Mouse (Mus musculus) myocyte (in vitro differentiated cells): ENCODE results near the gene Bex6. TPM values are rescaled to one million over a fixed set of nuclear protein-coding genes. Genes with fewer than 3 reads are reported as not detected.

ENCODE experiments used
- H3K27me3 ChIP-seq: one replicate; pipeline ENCODE4 v1.6.1; 2011; ENCODE audit not compliant: control insufficient read depth, insufficient read depth, insufficient read length
- H3K36me3 ChIP-seq: one replicate; pipeline ENCODE4 v1.6.1; 2011; ENCODE audit not compliant: control insufficient read depth, insufficient read depth
- H3K4me2 ChIP-seq: one replicate; pipeline ENCODE4 v1.6.1; 2011; ENCODE audit warnings: low read depth, control low read depth
- H3K4me3 ChIP-seq: one replicate; pipeline ENCODE4 v1.5.1; 2011; ENCODE audit warnings: mild to moderate bottlenecking, control low read depth, moderate library complexity
- H3K79me2 ChIP-seq: one replicate; pipeline ENCODE4 v1.6.1; 2011; ENCODE audit not compliant: control insufficient read depth, insufficient read depth
- H3ac ChIP-seq: one replicate; pipeline ENCODE4 v1.6.1; 2011; ENCODE audit not compliant: control insufficient read depth, insufficient read length
- CEBPB ChIP-seq: IDR thresholded peaks from 2 replicates; pipeline ENCODE4 v1.6.1; 2011; ENCODE audit warnings: mild to moderate bottlenecking, moderate library complexity; ENCODE audit not compliant: poor library complexity, insufficient read depth, severe bottlenecking
- E2F4 ChIP-seq: IDR thresholded peaks from one replicate; pipeline ENCODE4 v1.6.1; 2011; ENCODE audit warnings: mild to moderate bottlenecking, control low read depth, moderate library complexity; ENCODE audit not compliant: insufficient read depth
- MAX ChIP-seq: IDR thresholded peaks from one replicate; pipeline ENCODE4 v1.6.1; 2011; ENCODE audit warnings: low read depth, mild to moderate bottlenecking, control low read depth
- MYOD1 ChIP-seq, 3 experiments: IDR thresholded peaks; one replicate each; pipeline ENCODE4 v1.6.1; 2011; ENCODE audit warnings: control low read depth in 2 of 3, low read depth in 2 of 3, mild to moderate bottlenecking in 2 of 3, moderate library complexity in 1 of 3; ENCODE audit not compliant: insufficient read length in 2 of 3, control insufficient read depth in 1 of 3
- MYOG ChIP-seq, 3 experiments: IDR thresholded peaks; one replicate each; pipeline ENCODE4 v1.6.1; 2011; ENCODE audit warnings: control low read depth in 2 of 3, low read depth in 2 of 3, mild to moderate bottlenecking in 2 of 3; ENCODE audit not compliant: insufficient read length in 2 of 3, control insufficient read depth in 1 of 3, insufficient read depth in 1 of 3
- POLR2A ChIP-seq: IDR thresholded peaks from one replicate; pipeline ENCODE4 v1.6.1; 2011; ENCODE audit warnings: low read depth, mild to moderate bottlenecking, control low read depth, moderate library complexity; ENCODE audit not compliant: insufficient read length
- POLR2AphosphoS2 ChIP-seq: IDR thresholded peaks from one replicate; pipeline ENCODE4 v1.6.1; 2011; ENCODE audit warnings: low read depth, control low read depth; ENCODE audit not compliant: insufficient read length
- REST ChIP-seq: IDR thresholded peaks from one replicate; pipeline ENCODE4 v1.6.1; 2011; ENCODE audit warnings: mild to moderate bottlenecking, control low read depth, moderate library complexity; ENCODE audit not compliant: insufficient read depth, insufficient read length
- SRF ChIP-seq: IDR thresholded peaks from one replicate; pipeline ENCODE4 v1.6.1; 2011; ENCODE audit warnings: low read depth; ENCODE audit not compliant: control insufficient read depth, insufficient read length
- TCF12 ChIP-seq: IDR thresholded peaks from one replicate; pipeline ENCODE4 v1.6.1; 2011; ENCODE audit warnings: mild to moderate bottlenecking, control low read depth; ENCODE audit not compliant: poor library complexity, insufficient read depth, severe bottlenecking
- TCF3 ChIP-seq: IDR thresholded peaks from one replicate; pipeline ENCODE4 v1.6.1; 2011; ENCODE audit warnings: low read depth, control low read depth; ENCODE audit not compliant: insufficient read length
- USF1 ChIP-seq: IDR thresholded peaks from one replicate; pipeline ENCODE4 v1.6.1; 2011; ENCODE audit warnings: low read depth, mild to moderate bottlenecking, control low read depth, moderate library complexity
- polyA plus RNA-seq: library from polyadenylated mRNA; unstranded; fragments of >200 nt; fragmentation: generic; extraction: Trizol; gene quantifications from one replicate; pipeline ENCODE4 v1.2.1, GENCODE M21; 2012; ENCODE audit warnings: missing spikeins

The Bex6 gene
- polyA plus RNA-seq, result not detected

DNA sequence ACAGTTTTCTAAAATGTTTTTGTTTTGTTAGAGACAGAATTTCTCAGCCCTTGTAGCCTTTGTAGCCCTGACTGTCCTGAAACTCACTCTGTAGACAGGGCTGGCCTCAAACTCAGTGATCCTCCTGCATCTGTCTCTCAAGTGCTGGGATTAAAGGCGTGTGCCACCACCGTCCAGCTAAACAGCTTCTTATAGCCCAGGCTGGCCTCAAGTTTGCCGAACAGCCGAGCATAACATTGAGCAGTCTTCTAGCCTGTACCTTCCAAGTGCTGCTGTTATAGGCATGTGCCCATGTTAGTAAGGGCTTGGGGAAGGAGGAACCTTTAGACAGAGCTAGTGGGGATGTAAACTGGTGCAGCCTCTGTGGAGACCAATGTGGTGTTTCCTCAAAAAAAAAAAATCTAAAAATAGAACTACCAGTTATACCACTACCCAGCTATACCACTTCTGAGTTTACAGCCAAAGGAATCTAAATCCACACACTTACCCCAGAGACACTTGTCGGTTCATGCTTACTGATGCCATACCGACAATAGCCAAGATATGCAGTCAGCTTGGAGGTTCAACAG, at the start of gene Bex6:
TSS of gene Bex6 (plus strand) at position 491 of the 569 bp plus-strand sequence.
- Histone ChIP-seq H3ac (no peak within 1 kb of the TSS), H3K79me2 (no peaks in the 10 kb centered on the region), H3K27me3 (peaks cover 9% of the 10 kb centered on the region), H3K4me3 (no peak within 1 kb of the TSS), H3K36me3 (no peaks in the 10 kb centered on the region), H3K4me2 (no peak within 1 kb of the TSS)
- no peak for TF ChIP-seq MYOD1 (IDR thresholded peaks at IDR 0.05; ENCODE audit: control insufficient read depth in 1 of 3, insufficient read length in 2 of 3, low read depth in 2 of 3)
- no peak for TF ChIP-seq TCF3
- TF ChIP-seq POLR2A, result no peak
- TF ChIP-seq SRF, result no peak
- TF ChIP-seq MYOG (IDR thresholded peaks at IDR 0.05; ENCODE audit: control insufficient read depth in 1 of 3, insufficient read depth in 1 of 3, insufficient read length in 2 of 3, low read depth in 2 of 3), result no peak
- TF ChIP-seq MAX, result no peak
- TF ChIP-seq TCF12, result no peak
- no peak for TF ChIP-seq CEBPB
- TF ChIP-seq REST, result no peak
- TF ChIP-seq E2F4, result no peak
- no peak for TF ChIP-seq USF1
- TF ChIP-seq POLR2AphosphoS2, result no peak

DNA sequence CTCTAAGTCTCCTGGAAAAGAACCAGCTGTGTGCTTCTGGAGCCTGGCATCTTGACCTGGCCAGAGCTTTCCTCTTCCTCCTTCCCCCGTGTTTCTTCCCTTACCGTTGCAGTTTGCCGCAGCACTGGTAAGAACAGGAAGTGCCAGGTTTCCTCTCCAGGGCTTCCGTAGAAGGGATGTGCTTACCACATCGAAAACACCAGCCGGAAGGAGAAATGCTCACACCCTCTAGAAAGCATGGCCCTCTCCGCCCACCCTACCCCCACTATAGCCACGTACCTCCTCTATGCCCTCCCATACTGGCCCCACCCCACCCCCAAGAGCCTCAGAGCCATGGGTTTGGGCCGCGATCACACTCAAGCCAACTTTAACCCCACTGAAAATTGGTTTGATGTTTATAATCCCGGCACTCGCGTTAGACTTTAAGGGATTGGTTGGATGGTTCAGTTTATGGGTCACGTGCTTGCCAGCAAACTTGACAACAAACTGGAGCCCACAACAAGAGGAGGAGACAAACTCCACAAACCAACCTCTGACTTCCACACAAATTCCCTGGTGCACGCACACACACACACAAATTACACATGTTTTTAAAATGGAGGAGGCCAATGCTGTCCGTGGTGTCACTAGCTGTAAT, 49.3 kb upstream of the Bex6 start:
- no peak overlapping the region for H3K4me3 ChIP-seq
- TF ChIP-seq POLR2AphosphoS2, result no peak
- no peak for TF ChIP-seq SRF

DNA sequence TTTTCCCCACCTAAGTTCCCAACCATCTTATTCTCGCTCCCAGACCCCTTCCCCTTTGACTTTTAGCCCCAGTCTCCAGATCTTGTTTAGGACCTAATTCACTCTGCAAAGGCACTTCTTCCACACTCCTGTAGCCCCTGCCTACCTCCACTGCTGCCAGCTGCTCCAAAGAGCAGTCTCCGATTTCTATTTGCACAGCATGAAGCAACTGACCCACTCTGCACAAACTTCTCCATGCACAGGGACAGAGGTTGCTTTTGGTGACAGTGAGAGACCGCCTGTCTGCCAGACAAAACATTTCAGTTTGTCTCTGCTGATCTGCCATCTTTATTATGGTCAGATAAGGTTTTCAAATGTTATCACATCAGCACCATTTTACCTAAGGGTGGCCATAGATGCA, 46.5 kb upstream of the Bex6 start:
- H3K4me3 ChIP-seq, result no peak overlapping the region
- no peaks in the 10 kb centered on the region for H3K36me3 ChIP-seq
- TF ChIP-seq TCF12, result no peak
- no peak for TF ChIP-seq E2F4
- no peak for TF ChIP-seq MYOD1 (IDR thresholded peaks at IDR 0.05; ENCODE audit: control insufficient read depth in 1 of 3, insufficient read length in 2 of 3, low read depth in 2 of 3)
- no peak for TF ChIP-seq USF1
- no peak overlapping the region for H3ac ChIP-seq
- peaks cover 8% of the 10 kb centered on the region for H3K27me3 ChIP-seq
- H3K4me2 ChIP-seq, result no peak overlapping the region
- H3K79me2 ChIP-seq, result no peaks in the 10 kb centered on the region

More for the DNA sequence above, 49.3 kb upstream of the Bex6 start:
- no peaks in the 10 kb centered on the region for H3K27me3 ChIP-seq
- peak overlapping the region; percentile 48 for H3K4me2 ChIP-seq
- H3ac ChIP-seq, result no peak overlapping the region
- H3K36me3 ChIP-seq, result no peaks in the 10 kb centered on the region
- no peaks in the 10 kb centered on the region for H3K79me2 ChIP-seq

DNA sequence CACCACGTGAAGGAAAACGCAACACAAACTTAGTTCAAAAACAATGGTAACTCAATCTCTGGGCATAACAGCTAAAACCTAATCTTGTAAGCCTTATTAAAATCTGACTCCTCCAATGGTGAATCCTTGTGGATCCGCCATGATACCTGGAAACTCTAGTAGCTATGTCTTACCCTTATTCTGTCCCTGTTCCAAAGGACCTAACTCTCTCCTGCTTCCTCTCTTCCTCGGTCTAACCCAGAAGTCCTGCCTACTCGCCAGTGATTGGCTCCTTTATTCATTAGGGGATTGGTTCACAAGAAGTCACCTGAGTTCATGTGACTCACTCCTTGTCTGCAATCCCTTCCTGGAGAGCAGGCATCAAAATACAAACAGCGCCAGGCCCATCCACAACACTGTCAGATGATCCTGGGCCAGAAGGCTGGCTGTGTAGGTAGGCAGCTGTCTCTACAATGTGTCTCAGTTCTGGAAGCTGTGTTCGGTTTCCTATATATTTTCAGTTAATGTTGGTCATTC, 43.7 kb upstream of the Bex6 start:
- H3K4me2 ChIP-seq, result no peak overlapping the region
- H3ac ChIP-seq, result no peak overlapping the region
- no peaks in the 10 kb centered on the region for H3K36me3 ChIP-seq
- no peak for TF ChIP-seq USF1
- peaks cover 27% of the 10 kb centered on the region for H3K27me3 ChIP-seq
- no peaks in the 10 kb centered on the region for H3K79me2 ChIP-seq
- no peak overlapping the region for H3K4me3 ChIP-seq

- no peak for TF ChIP-seq TCF12
- TF ChIP-seq CEBPB, result no peak
- no peak for TF ChIP-seq POLR2A
- no peak for TF ChIP-seq REST
- TF ChIP-seq SRF, result no peak
- no peak for TF ChIP-seq MYOG (IDR thresholded peaks at IDR 0.05; ENCODE audit: control insufficient read depth in 1 of 3, insufficient read depth in 1 of 3, insufficient read length in 2 of 3, low read depth in 2 of 3)
- TF ChIP-seq E2F4, result no peak
- no peak for TF ChIP-seq POLR2AphosphoS2
- no peak for TF ChIP-seq TCF3
- no peak for TF ChIP-seq MAX
- TF ChIP-seq MYOD1 (IDR thresholded peaks at IDR 0.05; ENCODE audit: control insufficient read depth in 1 of 3, insufficient read length in 2 of 3, low read depth in 2 of 3), result no peak
- TF ChIP-seq USF1, result no peak
- H3K36me3 ChIP-seq, result no peaks in the 10 kb centered on the region
- H3K4me3 ChIP-seq, result no peak overlapping the region
- H3K27me3 ChIP-seq, result peaks cover 37% of the 10 kb centered on the region
- H3ac ChIP-seq, result no peak overlapping the region
- no peaks in the 10 kb centered on the region for H3K79me2 ChIP-seq
- H3K4me2 ChIP-seq, result no peak overlapping the region
These were observed 40.7 kb upstream of the Bex6 start for GRCm38 (mm10) chr16:32138954-32139353.
